Mouse (Mus musculus) midbrain, embryonic 10.5 days (tissue): ENCODE measurements around the gene Ttf2. TPM values are rescaled to one million over a fixed set of nuclear protein-coding genes. Genes with fewer than 3 reads are reported as not detected.

Experiments
- DNase-seq: peaks from one replicate; pipeline ENCODE4 v3.0.0-alpha.2; 2017; ENCODE audit warnings: low spot score
- H3K27ac ChIP-seq: fragments of 300-500 bp; sonication (generic); replicated peaks from 2 replicates; pipeline ENCODE4 v1.5.1; 2016; ENCODE audit warnings: mild to moderate bottlenecking
- H3K27me3 ChIP-seq: fragments of 300-500 bp; sonication (generic); 2 replicates; pipeline ENCODE4 v1.6.1; 2016; ENCODE audit warnings: low read depth, mild to moderate bottlenecking; ENCODE audit not compliant: poor library complexity, severe bottlenecking
- H3K36me3 ChIP-seq: fragments of 300-500 bp; sonication (generic); 2 replicates; pipeline ENCODE4 v1.6.1; 2016; ENCODE audit warnings: mild to moderate bottlenecking, moderate library complexity
- H3K4me1 ChIP-seq: fragments of 300-500 bp; sonication (generic); 2 replicates; pipeline ENCODE4 v1.6.1; 2016
- H3K4me3 ChIP-seq: fragments of 300-500 bp; sonication (generic); 2 replicates; pipeline ENCODE4 v1.5.1; 2016; ENCODE audit warnings: mild to moderate bottlenecking, moderate library complexity
- H3K9me3 ChIP-seq: fragments of 300-500 bp; sonication (generic); replicated peaks from 2 replicates; pipeline ENCODE4 v1.6.1; 2016; ENCODE audit warnings: mild to moderate bottlenecking
- WGBS: fragments of 180-500 bp; shearing (Covaris S2); methylation state at CpG from one replicate; pipeline ENCODE4 v1.1.7; 2016; 5-methylcytosine and 5-hydroxymethylcytosine counted together
- polyA plus RNA-seq: library from polyadenylated mRNA; unstranded; fragments of >200 nt; fragmentation: Nextera tagmentation; extraction: Ambion mirVana; gene quantifications from 2 replicates; pipeline ENCODE4 v1.2.1, GENCODE M21; 2016

The Ttf2 gene
- polyA plus RNA-seq, 1 experiment from 2014 or later = 29.3 TPM

GRCm38 (mm10) chr3:101003575-101004356 lies 34.3 kb upstream of the Ttf2 start:
- 90% methylated on average over 15 of the region's 15 CpGs for WGBS
- no peaks in the 10 kb centered on the region for H3K36me3 ChIP-seq
- no peak overlapping the region for H3K4me3 ChIP-seq
- no peaks in the 10 kb centered on the region for H3K9me3 ChIP-seq
- no peak overlapping the region for H3K27ac ChIP-seq
- H3K27me3 ChIP-seq = no peaks in the 10 kb centered on the region
- H3K4me1 ChIP-seq = peaks cover 4% of the 10 kb centered on the region; the same call in 1 of the 2 replicates
- DNase-seq = no peak

- Histone ChIP-seq H3K4me3 (no peak overlapping the region), H3K9me3 (no peaks in the 10 kb centered on the region), H3K27me3 (no peaks in the 10 kb centered on the region), H3K27ac (no peak overlapping the region), H3K4me1 (peaks cover 10% of the 10 kb centered on the region), H3K36me3 (no peaks in the 10 kb centered on the region)
- WGBS = 35% methylated on average over 2 of the region's 2 CpGs
- no peak for DNase-seq
Observed at GRCm38 (mm10) chr3:100999732-101000131, 30.3 kb upstream of the Ttf2 start.

- WGBS = 13% methylated on average over 6 of the region's 6 CpGs
- H3K27me3 ChIP-seq = no peaks in the 10 kb centered on the region
- peak; percentile 70 for DNase-seq
- peaks cover 16% of the 10 kb centered on the region for H3K4me1 ChIP-seq
- H3K36me3 ChIP-seq = no peaks in the 10 kb centered on the region
- H3K4me3 ChIP-seq = no peak overlapping the region
- no peak overlapping the region for H3K27ac ChIP-seq
- no peaks in the 10 kb centered on the region for H3K9me3 ChIP-seq
Observed at GRCm38 (mm10) chr3:100998904-100999340, 29.5 kb upstream of the Ttf2 start.

- Histone ChIP-seq H3K4me1 (peaks cover 18% of the 10 kb centered on the region), H3K9me3 (no peaks in the 10 kb centered on the region), H3K27me3 (no peaks in the 10 kb centered on the region), H3K36me3 (no peaks in the 10 kb centered on the region), H3K27ac (no peak overlapping the region), H3K4me3 (no peak overlapping the region)
- no peak for DNase-seq
- 89% methylated on average over 10 of the region's 10 CpGs for WGBS
Observed at GRCm38 (mm10) chr3:100997785-100998570, 28.5 kb upstream of the Ttf2 start.

- Histone ChIP-seq H3K27ac (0 out of 2 replicates have a peak overlapping the region, but pooled peaks have one; percentile 13), H3K27me3 (no peaks in the 10 kb centered on the region), H3K36me3 (no peaks in the 10 kb centered on the region), H3K9me3 (no peaks in the 10 kb centered on the region), H3K4me1 (peaks cover 22% of the 10 kb centered on the region), H3K4me3 (no peak overlapping the region)
- 70% methylated on average over 4 of the region's 4 CpGs for WGBS
- DNase-seq = no peak
Observed at GRCm38 (mm10) chr3:100994252-100994651, 24.8 kb upstream of the Ttf2 start.

GRCm38 (mm10) chr3:100993718-100994117 lies 24.3 kb upstream of the Ttf2 start:
- no peak for DNase-seq
- WGBS = 86% methylated on average over 15 of the region's 15 CpGs
- no peaks in the 10 kb centered on the region for H3K27me3 ChIP-seq
- no peak overlapping the region for H3K4me3 ChIP-seq
- H3K4me1 ChIP-seq = peaks cover 17% of the 10 kb centered on the region
- H3K9me3 ChIP-seq = no peaks in the 10 kb centered on the region
- H3K36me3 ChIP-seq = no peaks in the 10 kb centered on the region
- H3K27ac ChIP-seq = no peak overlapping the region

- 90% methylated on average over 7 of the region's 7 CpGs for WGBS
- no peak for DNase-seq
- H3K4me1 ChIP-seq = peaks cover 17% of the 10 kb centered on the region
- no peaks in the 10 kb centered on the region for H3K27me3 ChIP-seq
- H3K9me3 ChIP-seq = no peaks in the 10 kb centered on the region
- no peaks in the 10 kb centered on the region for H3K36me3 ChIP-seq
- no peak overlapping the region for H3K4me3 ChIP-seq
- no peak overlapping the region for H3K27ac ChIP-seq
Observed at GRCm38 (mm10) chr3:100993158-100993557, 23.7 kb upstream of the Ttf2 start.

- WGBS = 65% methylated on average over 1 of the region's 1 CpGs
- no peaks in the 10 kb centered on the region for H3K36me3 ChIP-seq
- H3K9me3 ChIP-seq = no peaks in the 10 kb centered on the region
- H3K4me1 ChIP-seq = peaks cover 17% of the 10 kb centered on the region
- no peak overlapping the region for H3K4me3 ChIP-seq
- H3K27me3 ChIP-seq = no peaks in the 10 kb centered on the region
- no peak for DNase-seq
- H3K27ac ChIP-seq = no peak overlapping the region
Observed at GRCm38 (mm10) chr3:100990231-100990630, 20.8 kb upstream of the Ttf2 start.

- Histone ChIP-seq H3K36me3 (no peaks in the 10 kb centered on the region), H3K4me1 (peaks cover 14% of the 10 kb centered on the region), H3K27ac (no peak overlapping the region), H3K9me3 (no peaks in the 10 kb centered on the region), H3K27me3 (no peaks in the 10 kb centered on the region), H3K4me3 (no peak overlapping the region)
- 74% methylated on average over 12 of the region's 12 CpGs for WGBS
- no peak for DNase-seq
Observed at GRCm38 (mm10) chr3:100989417-100989816, 20.0 kb upstream of the Ttf2 start.

GRCm38 (mm10) chr3:100979290-100979689 lies 9.8 kb upstream of the Ttf2 start:
- no peak for DNase-seq
- 85% methylated on average over 8 of the region's 8 CpGs for WGBS
- Histone ChIP-seq H3K4me3 (no peak overlapping the region), H3K27me3 (no peaks in the 10 kb centered on the region; the same call in 1 of the 2 replicates), H3K4me1 (peaks cover 22% of the 10 kb centered on the region), H3K27ac (no peak overlapping the region), H3K9me3 (no peaks in the 10 kb centered on the region), H3K36me3 (no peaks in the 10 kb centered on the region)

- no peak overlapping the region for H3K4me3 ChIP-seq
- peaks cover 13% of the 10 kb centered on the region for H3K4me1 ChIP-seq
- no peaks in the 10 kb centered on the region for H3K36me3 ChIP-seq
- no peaks in the 10 kb centered on the region for H3K27me3 ChIP-seq
- no peak for DNase-seq
- WGBS = 8% methylated on average over 1 of the region's 1 CpGs
- H3K27ac ChIP-seq = no peak overlapping the region
- H3K9me3 ChIP-seq = no peaks in the 10 kb centered on the region
Observed at GRCm38 (mm10) chr3:100973906-100974305, 4.4 kb upstream of the Ttf2 start.

- Histone ChIP-seq H3K4me3 (no peak overlapping the region), H3K4me1 (peaks cover 4% of the 10 kb centered on the region), H3K9me3 (no peaks in the 10 kb centered on the region), H3K27me3 (no peaks in the 10 kb centered on the region), H3K27ac (no peak overlapping the region), H3K36me3 (peaks cover 80% of the 10 kb centered on the region)
- 87% methylated on average over 14 of the region's 14 CpGs for WGBS
- DNase-seq = peak; percentile 26
Observed at GRCm38 (mm10) chr3:100963849-100964542, 5.5 kb downstream of the Ttf2 start.
